Mouse (Mus musculus) hindlimb bud, embryonic 11.5 days (tissue): ENCODE measurements at regions not wholly inside any gene's neighbourhood (a gene's known extent, or its start where the extent isn't known, plus 50 kb on each side); places are given as distances from the start of the nearest gene placed in this dataset.

ENCODE experiments used
- DNase-seq: peaks from one replicate; pipeline ENCODE4 v3.0.0-alpha.2; 2012; ENCODE audit warnings: low read depth, low spot score; ENCODE audit errors: extremely low spot score

DNA sequence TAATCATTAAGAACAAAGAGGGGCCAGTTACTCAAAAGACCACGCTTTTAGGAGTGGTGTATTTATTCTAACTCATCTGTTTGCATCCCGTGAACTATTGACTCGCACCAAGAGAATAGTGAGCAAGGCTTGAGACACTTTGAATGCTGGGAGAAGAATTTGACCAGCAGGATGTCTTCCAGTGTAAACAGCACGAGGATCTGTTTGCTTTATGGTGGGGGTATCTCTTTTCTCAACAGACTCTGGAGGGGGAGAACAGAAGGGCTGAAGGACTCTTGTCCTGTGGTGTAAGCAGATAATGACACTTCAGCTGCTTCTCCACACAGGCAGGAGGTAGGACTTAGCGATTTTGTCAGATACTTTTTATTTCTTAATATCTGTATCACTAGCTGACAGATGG lies 168.0 kb downstream of the Dact1 start:
- DNase-seq: no peak

GRCm38 (mm10) chr12:71481371-71481770 lies 171.7 kb downstream of the Dact1 start:
- DNase-seq: no peak

GRCm38 (mm10) chr12:71481899-71482593 lies 172.4 kb downstream of the Dact1 start:
- no peak for DNase-seq

- no peak for DNase-seq
Observed at GRCm38 (mm10) chr12:71482619-71483018, 172.9 kb downstream of the Dact1 start.

- DNase-seq: no peak
Observed at GRCm38 (mm10) chr12:71483536-71484165, 174.0 kb downstream of the Dact1 start.

GRCm38 (mm10) chr12:71484286-71484685 lies 174.6 kb downstream of the Dact1 start:
- DNase-seq: no peak

GRCm38 (mm10) chr12:71486078-71486477 lies 176.4 kb downstream of the Dact1 start:
- DNase-seq: no peak

GRCm38 (mm10) chr12:71487591-71488435 lies 178.1 kb downstream of the Dact1 start:
- DNase-seq: no peak

DNA sequence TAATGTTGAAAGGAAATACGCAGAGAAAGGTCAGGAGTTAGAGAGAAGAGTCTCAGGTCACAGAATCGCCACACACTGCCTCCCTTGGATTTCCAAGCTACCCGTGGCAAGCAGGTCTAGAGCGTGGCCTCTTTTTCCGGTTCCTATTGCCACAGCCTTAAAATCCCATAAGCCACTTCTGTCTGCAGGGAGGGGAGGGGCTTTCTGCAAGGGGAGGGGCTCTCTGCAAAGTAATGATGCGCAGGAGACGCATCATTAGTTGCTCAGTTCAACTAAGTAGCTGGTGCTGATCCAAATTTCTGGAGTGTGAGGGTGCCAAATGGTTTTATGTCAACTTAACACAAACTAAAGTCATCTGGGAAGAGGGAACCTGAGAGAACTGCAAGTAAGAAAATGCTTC lies 179.6 kb downstream of the Dact1 start:
- no peak for DNase-seq

GRCm38 (mm10) chr12:71494803-71495293 lies 185.2 kb downstream of the Dact1 start:
- DNase-seq: no peak

GRCm38 (mm10) chr12:71498246-71499029 lies 188.8 kb downstream of the Dact1 start:
- DNase-seq: no peak

DNA sequence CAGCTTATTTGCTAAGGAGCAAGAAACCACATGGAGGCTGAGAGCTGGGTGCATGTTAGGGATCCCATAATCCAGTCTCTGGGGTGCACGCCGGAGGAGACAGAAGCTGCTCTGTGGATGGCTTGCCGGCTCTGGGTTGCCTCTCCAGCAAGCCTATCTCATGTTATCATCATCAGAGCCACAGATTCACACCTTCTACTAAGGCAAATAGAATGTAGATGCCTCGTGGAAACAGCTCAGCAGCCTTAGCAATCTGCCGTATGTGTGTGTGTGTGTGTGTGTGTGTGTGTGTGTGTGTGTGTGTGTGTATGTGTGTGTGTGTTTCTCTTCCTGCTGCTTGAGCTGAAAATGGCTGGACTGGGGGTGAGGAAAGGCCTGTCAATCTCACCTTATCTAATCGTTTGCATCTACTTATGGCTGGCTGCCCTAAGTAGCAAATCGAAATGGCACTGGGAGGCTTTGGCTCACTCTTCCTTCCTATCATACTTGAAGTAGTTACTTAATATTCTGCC lies 191.7 kb downstream of the Dact1 start:
- DNase-seq: no peak

- peak; percentile 12 for DNase-seq
Observed at GRCm38 (mm10) chr12:71503265-71503664, 193.6 kb downstream of the Dact1 start.

DNA sequence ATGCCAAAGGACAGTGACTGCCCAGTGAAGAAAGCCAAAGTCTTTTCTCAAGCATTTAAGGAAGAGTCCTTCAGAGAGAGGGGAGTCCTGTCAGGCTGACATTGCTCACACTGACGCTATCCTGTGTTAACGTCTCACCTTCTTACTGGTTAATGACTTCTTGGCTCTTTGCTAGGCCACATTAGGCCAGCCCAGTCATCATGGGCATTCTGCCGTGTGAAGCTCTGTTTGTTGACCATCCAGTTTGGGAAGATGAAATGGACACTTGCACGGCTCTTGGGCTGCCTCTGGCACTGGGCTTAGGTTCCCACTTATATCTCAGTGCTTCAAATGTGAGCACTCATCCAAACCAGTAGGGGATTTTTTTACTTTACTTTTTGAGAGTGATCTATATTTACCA lies 196.5 kb downstream of the Dact1 start:
- no peak for DNase-seq

DNA sequence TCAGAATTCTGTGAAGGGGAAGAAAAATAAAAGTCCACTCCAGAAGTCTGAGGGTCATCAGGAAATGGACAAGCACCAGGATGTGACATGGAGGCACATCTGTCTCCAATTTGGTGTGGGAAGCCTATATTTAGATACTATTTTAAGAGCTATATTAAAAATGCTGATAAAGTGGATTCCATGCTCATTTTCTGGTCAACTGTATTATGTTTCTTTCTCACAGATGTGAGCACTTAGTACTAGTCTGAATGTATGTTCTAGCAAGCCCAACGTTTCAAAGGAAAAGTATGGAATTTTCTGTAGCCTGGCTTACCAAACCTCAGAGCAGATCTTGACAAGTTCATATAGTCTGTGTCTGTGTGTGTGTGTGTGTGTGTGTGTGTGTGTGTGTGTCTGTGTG lies 197.0 kb downstream of the Dact1 start:
- no peak for DNase-seq

- no peak for DNase-seq
Observed at GRCm38 (mm10) chr12:71512915-71513612, 203.4 kb downstream of the Dact1 start.

DNA sequence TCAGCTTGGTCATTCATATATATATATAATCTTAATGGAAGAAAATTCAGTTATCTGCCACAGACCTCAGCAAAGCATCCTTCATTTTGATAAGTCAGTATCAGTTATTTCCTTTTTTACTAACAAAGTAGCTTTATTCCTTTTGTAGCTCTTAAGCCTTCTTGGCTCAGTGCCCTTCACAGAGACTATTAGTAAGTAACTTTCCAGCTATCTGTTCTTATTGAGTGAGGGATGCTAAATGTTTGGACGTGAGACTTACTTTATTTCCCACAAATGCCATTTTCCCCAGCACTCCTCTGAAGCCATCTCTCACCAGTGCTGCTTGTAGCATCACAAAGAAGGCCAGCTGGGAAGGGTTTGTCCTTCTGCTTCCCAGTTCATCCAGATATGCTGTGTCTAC lies 209.8 kb downstream of the Dact1 start:
- DNase-seq: no peak

DNA sequence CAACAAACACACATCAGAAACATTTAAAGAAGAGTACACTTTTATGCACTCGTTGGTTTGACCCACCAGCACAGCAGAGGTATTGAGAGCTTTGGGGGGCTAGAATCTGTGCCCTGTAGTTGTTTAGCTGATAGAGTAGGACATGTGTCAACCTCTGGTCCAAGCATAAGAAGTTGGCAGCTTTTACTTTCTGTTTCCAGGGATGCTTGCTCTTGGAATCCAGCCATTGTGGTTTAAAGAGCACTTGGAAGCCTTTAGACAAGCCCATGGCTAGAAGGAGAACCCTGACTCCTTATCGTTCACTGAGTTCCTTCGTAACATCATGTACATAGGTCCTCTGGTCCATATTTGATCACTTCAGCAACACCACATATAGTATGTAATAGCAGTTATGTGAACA lies 212.3 kb downstream of the Dact1 start:
- DNase-seq: no peak

- no peak for DNase-seq
Observed at GRCm38 (mm10) chr12:71522451-71522850, 212.8 kb downstream of the Dact1 start.

- DNase-seq: no peak
Observed at GRCm38 (mm10) chr12:71524156-71524555, 214.5 kb downstream of the Dact1 start.
